Mouse (Mus musculus) hindbrain, embryonic 13.5 days (tissue): ENCODE results near the gene Aldh16a1. TPM values are rescaled to one million over a fixed set of nuclear protein-coding genes. Genes with fewer than 3 reads are reported as not detected.

Source experiments
- ATAC-seq: fragments of 200-750 bp; cut with Nextera tagmentation; 2 replicates; pipeline ENCODE4 v1.8.0; 2017; ENCODE audit warnings: moderate TSS enrichment; ENCODE audit not compliant: low FRiP score
- H3K27ac ChIP-seq: fragments of 300-500 bp; sonication (generic); 2 replicates; pipeline ENCODE4 v1.5.1; 2015; ENCODE audit warnings: inconsistent platforms, mild to moderate bottlenecking, moderate library complexity
- H3K27me3 ChIP-seq: fragments of 300-500 bp; sonication (generic); 2 replicates; pipeline ENCODE4 v1.6.1; 2015; ENCODE audit warnings: mild to moderate bottlenecking, inconsistent platforms
- H3K36me3 ChIP-seq: fragments of 300-500 bp; sonication (generic); 2 replicates; pipeline ENCODE4 v1.6.1; 2015; ENCODE audit warnings: mild to moderate bottlenecking, inconsistent platforms
- H3K4me1 ChIP-seq: fragments of 300-500 bp; sonication (generic); replicated peaks from 2 replicates; pipeline ENCODE4 v1.6.1; 2015; ENCODE audit warnings: inconsistent platforms
- H3K4me2 ChIP-seq: fragments of 300-500 bp; sonication (generic); 2 replicates; pipeline ENCODE4 v1.6.1; 2015; ENCODE audit warnings: inconsistent platforms, mild to moderate bottlenecking, moderate library complexity
- H3K4me3 ChIP-seq: fragments of 300-500 bp; sonication (generic); 2 replicates; pipeline ENCODE4 v1.5.1; 2015; ENCODE audit warnings: mild to moderate bottlenecking, inconsistent platforms
- H3K9ac ChIP-seq: fragments of 300-500 bp; sonication (generic); 2 replicates; pipeline ENCODE4 v1.6.1; 2015; ENCODE audit warnings: mild to moderate bottlenecking, inconsistent platforms
- H3K9me3 ChIP-seq: fragments of 300-500 bp; sonication (generic); 2 replicates; pipeline ENCODE4 v1.6.1; 2016; ENCODE audit warnings: inconsistent platforms
- WGBS: fragments of 180-500 bp; shearing (Covaris S2); methylation state at CpG from one replicate; pipeline ENCODE4 v1.1.7; 2015; 5-methylcytosine and 5-hydroxymethylcytosine counted together
- polyA plus RNA-seq: library from polyadenylated mRNA; unstranded; fragments of >200 nt; fragmentation: Nextera tagmentation; extraction: Ambion mirVana; gene quantifications from 2 replicates; pipeline ENCODE4 v1.2.1, GENCODE M21; 2015

The Aldh16a1 gene
- polyA plus RNA-seq, 1 experiment from 2014 or later = 24.5 TPM

DNA sequence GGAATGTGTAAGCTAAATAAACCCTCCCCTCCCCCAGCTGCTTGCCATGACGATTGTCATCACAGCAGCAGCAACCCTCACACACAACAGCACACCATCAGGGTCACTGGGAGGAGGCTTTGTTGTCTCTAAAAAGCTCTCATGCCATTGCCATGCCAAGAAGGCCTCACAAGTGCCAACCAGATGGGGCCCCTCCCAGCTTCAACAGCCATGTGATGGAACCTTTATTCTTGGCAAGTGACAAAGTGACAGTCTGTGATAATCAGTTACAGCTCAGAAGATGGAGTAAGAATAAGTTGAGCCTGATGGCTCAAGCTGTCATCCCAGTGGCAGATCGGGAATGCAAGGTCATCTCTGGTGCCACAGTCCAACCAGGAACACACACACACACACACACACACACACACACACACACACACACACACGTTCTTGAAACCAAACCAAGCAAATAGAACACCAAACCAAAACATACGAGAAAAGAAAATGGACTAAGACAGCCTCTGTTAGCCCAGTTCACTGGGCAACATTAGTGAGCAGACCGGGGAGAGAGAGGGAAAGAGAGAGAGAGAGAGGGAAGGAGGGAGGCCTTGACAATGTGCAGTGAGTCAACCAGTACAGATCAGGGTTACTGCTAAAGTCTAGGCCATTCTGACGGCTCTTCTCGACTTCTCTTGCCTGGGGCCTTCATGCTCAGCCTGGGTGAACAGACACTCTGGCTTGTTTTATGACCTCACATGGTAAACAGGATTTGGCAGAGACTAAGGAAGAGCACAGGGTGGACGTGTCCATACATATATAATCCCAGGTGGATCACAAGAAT, 14.3 kb downstream of the Aldh16a1 start:
- WGBS = 83% methylated on average over 8 of the region's 8 CpGs
- ATAC-seq = no peak
- Histone ChIP-seq H3K27ac (no peak overlapping the region), H3K4me3 (no peak overlapping the region), H3K9me3 (no peaks in the 10 kb centered on the region), H3K36me3 (peaks cover 27% of the 10 kb centered on the region), H3K4me1 (peaks cover 12% of the 10 kb centered on the region), H3K27me3 (peaks cover 25% of the 10 kb centered on the region), H3K4me2 (no peak overlapping the region), H3K9ac (no peak overlapping the region)

DNA sequence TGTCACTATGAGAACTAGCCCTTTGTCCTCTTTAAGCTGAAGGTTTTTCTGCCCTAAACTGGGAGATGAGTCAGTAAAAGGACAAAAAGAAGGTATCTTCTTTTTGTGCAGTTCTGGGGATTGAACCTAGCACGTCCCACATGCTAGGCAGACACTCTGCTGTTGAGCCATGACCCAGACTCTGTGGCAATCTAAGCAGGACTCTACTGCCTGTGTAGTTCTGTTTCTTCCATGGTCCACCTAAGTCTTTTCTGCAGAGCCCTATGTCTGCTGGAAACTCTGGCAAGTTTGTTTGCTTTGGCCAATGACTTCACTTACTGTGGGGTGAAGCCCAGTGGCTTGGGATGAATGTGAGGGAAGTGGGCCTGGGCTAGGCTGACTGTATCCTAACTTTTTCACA, 16.0 kb downstream of the Aldh16a1 start:
- Histone ChIP-seq H3K9me3 (no peaks in the 10 kb centered on the region), H3K27ac (no peak overlapping the region), H3K4me2 (no peak overlapping the region), H3K27me3 (peaks cover 35% of the 10 kb centered on the region), H3K9ac (no peak overlapping the region), H3K4me3 (no peak overlapping the region), H3K4me1 (peaks cover 12% of the 10 kb centered on the region), H3K36me3 (peaks cover 10% of the 10 kb centered on the region)
- ATAC-seq = no peak
- 84% methylated on average over 1 of the region's 1 CpGs for WGBS

DNA sequence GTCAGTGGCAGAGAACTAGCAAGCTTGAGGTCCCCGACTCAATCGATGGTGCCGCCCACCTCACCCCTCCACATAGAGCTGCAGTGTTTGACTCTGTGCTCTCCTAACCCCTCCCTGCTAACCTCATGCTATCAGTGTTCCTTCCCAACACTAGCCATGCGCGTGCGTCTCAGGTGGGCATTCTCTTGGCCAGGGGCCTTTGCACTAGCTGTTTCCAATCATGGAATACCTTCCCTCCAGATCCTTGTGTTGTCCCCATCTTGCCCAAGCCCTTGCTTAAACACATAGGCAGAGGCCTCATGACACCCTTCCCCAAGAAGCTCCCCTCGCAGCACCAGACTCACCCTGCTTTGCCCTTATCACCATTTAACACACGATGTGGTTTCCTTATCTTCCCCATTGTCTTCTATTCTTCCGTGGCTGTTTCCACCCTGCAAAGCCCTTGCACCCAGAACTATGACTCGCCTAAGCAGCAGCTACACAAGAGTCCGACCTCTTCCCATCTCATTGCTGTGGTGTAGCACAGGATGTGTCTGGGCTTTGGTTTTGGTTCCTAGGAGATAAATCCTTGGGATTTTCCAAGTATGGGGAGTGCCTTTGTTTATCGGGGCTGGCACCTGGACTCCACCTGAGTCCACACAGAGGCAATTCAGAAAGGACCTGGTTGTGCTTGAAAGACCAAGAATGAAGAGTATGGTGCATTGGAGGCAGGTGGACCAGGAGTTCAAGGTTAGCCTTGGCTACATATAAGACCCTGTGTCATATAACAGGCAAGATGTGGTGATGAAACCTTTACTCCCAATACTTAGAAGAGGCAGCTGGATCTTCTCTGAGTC, 17.0 kb downstream of the Aldh16a1 start:
- Histone ChIP-seq H3K27ac (no peak overlapping the region), H3K9ac (no peak overlapping the region), H3K9me3 (no peaks in the 10 kb centered on the region), H3K36me3 (0 out of 2 replicates have a peak, but pooled peaks cover under 1% of the 10 kb centered on the region), H3K27me3 (peaks cover 35% of the 10 kb centered on the region), H3K4me1 (peaks cover 12% of the 10 kb centered on the region), H3K4me3 (no peak overlapping the region), H3K4me2 (no peak overlapping the region)
- no peak for ATAC-seq
- 89% methylated on average over 12 of the region's 12 CpGs for WGBS

DNA sequence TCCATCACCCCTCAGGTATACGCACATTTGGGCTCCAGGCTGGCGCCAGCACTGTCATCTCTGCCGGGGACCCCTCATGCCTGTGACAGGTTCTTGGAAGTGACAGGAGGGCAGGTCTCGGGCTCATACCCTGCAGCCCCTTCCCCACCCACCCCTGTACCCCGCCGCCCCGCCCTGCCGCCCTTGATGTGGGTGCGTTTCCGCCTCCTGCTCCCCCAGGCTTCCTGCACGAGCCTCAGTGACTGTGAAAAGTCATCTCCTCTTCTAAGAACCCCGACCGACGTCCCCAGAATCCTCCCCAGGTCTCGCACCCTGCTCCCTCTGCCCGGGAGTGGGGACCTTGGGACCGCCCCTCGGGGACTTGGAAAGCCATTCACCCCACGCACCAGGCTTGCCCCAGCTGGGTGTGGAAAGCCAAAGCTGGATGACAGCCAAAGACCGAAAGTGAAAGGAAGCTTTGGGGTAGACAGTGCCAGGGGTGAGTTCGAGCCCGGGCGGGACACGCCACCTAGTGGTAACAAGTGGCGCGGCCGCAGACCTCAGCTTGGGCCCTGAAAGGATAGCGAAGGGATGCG, 18.3 kb downstream of the Aldh16a1 start, which contains the start of the genes Gm45713 and Flt3l:
Gene Gm45713, minus strand, starts transcription at position 239 of the 575 bp plus-strand sequence.
Gene Flt3l, minus strand, starts transcription at position 440 of the 575 bp plus-strand sequence.
- Histone ChIP-seq H3K4me2 (peak within 1 kb of the TSS; percentile 58), H3K36me3 (no peaks in the 10 kb centered on the region), H3K4me3 (peak within 1 kb of the TSS; percentile 39), H3K9me3 (no peaks in the 10 kb centered on the region), H3K27ac (no peak within 1 kb of the TSS), H3K9ac (peak within 1 kb of the TSS; percentile 62), H3K4me1 (peaks cover 12% of the 10 kb centered on the region), H3K27me3 (peaks cover 35% of the 10 kb centered on the region)
- peak; percentile 78 for ATAC-seq
- WGBS = 3% methylated on average over 28 of the region's 29 CpGs

DNA sequence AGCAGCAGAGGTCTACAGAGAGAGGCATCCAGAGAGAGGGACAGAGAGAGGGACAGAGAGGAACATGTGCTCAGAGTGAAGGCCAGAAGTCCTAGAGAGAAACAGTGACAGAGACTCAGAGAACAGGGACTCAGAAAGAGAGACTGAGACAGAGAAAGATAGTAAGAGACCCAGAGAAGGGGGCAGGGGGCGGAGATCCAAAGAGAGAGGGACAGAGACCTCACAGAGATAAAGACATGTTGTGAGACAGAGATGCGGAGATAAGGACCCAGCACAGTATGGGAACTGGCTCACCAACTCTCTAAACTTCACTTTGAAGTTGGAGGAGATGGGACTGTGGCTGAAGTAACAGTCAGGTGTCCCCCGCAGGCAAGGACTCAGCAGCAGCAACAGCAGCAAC, 19.0 kb downstream of the Aldh16a1 start:
- Histone ChIP-seq H3K4me1 (peaks cover 12% of the 10 kb centered on the region), H3K9me3 (no peaks in the 10 kb centered on the region), H3K9ac (peak overlapping the region; percentile 62; the same call in 1 of the 2 replicates), H3K27ac (no peak overlapping the region), H3K36me3 (no peaks in the 10 kb centered on the region), H3K4me2 (peak overlapping the region; percentile 58; the same call in 1 of the 2 replicates), H3K4me3 (peak overlapping the region; percentile 39; the same call in 1 of the 2 replicates), H3K27me3 (peaks cover 35% of the 10 kb centered on the region)
- no peak for ATAC-seq
- WGBS = 76% methylated on average over 3 of the region's 3 CpGs

DNA sequence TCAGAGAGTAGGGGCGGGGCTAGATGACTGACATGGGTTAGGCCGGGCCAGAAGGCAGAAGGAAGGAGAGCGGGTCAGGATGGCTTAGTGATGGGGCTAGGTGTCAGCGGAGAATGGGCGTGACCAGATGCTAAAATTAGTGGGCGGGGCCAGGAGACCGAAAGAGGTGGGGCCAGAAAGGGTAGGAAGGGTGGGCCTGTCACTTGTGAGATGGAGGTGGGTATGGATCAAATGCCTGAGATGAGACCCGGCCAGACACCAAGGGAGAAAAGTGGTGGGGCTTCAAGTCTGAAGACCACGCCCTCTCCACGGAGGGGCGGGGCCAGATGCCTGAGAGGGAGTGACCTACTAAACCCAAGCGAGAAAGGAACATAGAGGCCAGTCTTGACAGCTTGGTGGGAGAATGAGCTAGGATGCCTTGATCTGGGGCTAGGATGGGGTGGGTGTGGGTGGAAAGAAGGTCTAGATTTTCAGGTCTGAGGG, 19.8 kb downstream of the Aldh16a1 start:
- Histone ChIP-seq H3K36me3 (no peaks in the 10 kb centered on the region), H3K4me1 (peaks cover 18% of the 10 kb centered on the region), H3K27me3 (peaks cover 35% of the 10 kb centered on the region), H3K4me3 (no peak overlapping the region), H3K9ac (no peak overlapping the region), H3K27ac (no peak overlapping the region), H3K9me3 (no peaks in the 10 kb centered on the region), H3K4me2 (no peak overlapping the region)
- WGBS = 10% methylated on average over 12 of the region's 12 CpGs
- no peak for ATAC-seq

DNA sequence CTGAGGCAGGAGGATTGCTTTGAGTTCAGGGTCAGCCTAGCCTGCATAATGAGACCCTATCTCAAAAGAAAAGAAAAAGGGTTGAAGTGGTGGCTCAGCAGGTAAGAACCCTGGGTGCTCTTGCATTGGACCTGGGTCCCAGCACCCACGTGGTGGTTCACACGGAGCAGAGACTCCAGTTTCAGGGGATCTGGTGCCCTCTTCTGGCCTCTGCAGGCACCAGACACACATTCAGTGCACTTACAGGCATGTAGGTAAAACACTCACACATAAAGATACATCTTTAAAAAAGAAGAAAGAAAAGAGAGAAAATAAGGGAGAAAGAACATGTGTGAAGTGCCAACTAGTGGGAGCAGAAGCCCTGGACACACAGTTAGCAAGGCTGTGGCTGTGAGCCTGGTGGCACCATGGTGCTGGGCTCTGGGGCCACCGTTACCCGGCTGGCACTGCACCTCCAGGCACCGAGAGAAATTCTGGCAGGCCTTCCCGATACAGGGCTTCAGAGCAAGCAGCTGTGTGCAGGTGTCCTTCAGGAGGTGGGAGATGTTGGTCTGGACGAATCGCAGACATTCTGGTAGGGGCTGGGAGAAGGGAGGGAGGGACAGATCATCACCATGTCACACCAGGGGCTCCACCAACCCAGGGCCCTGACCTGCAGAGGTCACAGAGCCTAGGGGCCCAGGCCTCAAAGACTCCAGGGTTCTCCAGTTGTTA, 20.8 kb downstream of the Aldh16a1 start:
- Histone ChIP-seq H3K4me2 (no peak overlapping the region), H3K4me1 (peaks cover 22% of the 10 kb centered on the region), H3K9ac (no peak overlapping the region), H3K9me3 (no peaks in the 10 kb centered on the region), H3K36me3 (no peaks in the 10 kb centered on the region), H3K27me3 (peaks cover 35% of the 10 kb centered on the region), H3K27ac (no peak overlapping the region), H3K4me3 (no peak overlapping the region)
- 81% methylated on average over 8 of the region's 8 CpGs for WGBS
- no peak for ATAC-seq

DNA sequence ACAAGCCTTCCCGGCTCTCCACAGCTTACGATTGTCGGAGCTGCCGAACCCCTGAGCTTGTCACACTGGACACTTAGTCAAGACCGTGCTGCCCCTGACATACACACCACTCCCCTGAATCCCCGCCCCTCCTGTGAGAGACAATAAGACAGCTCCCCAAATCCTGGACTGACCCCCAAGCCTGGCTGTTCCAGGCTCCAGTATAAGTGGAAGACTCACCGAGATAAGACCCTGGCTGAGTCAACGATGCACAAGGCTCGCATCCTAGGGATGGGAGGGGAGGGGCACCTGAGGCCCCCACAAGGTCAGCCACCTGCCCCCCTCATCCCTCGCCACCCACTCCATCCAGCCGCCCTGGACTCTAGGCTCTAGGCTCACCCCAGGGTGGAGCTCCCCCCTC, 22.5 kb downstream of the Aldh16a1 start:
- H3K4me3 ChIP-seq = no peak overlapping the region
- H3K9ac ChIP-seq = no peak overlapping the region
- H3K9me3 ChIP-seq = no peaks in the 10 kb centered on the region
- H3K4me1 ChIP-seq = peaks cover 31% of the 10 kb centered on the region
- WGBS = 76% methylated on average over 11 of the region's 11 CpGs
- peaks cover 23% of the 10 kb centered on the region for H3K27me3 ChIP-seq
- no peak overlapping the region for H3K4me2 ChIP-seq
- H3K36me3 ChIP-seq = peaks cover 7% of the 10 kb centered on the region
- ATAC-seq = no peak
- no peak overlapping the region for H3K27ac ChIP-seq

DNA sequence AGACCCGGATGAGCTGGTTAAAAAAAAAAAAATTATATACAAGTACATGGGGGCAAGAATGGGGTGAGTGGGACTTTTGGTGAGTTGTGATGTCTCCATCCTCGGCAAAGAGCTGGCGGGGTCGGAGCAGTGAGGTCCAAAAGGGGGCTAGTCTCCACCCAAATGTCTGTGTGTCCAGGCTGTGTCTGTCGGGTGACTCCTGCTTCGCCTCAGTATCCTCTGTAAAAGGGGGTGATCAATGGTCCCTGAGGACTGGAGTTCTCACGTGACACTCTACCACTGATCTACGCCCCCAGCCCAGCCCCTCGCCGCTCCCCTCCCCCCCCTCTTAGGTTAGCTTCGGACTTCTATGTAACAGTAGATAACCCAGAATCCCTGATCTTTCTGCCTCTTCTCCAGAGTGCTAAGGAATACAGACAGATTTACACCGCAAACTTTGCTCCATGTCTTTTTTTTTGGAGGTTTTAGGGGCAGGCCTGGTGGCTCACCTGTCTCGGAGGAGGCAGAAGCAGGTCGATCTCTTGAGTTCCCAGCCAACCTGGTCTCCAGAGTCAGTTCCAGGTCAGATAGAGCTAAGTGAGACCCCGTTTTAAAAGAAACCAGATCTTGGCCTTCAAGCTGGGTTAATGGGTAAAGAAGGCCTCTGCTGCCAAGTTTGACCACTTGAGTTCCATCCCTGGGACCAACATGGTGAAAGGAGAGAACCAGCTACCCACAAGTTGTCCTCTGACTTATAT, 24.4 kb downstream of the Aldh16a1 start:
- Histone ChIP-seq H3K4me3 (peak overlapping the region; percentile 92), H3K4me1 (peaks cover 36% of the 10 kb centered on the region), H3K4me2 (peak overlapping the region; percentile 61), H3K27ac (peak overlapping the region; percentile 95), H3K36me3 (peaks cover 26% of the 10 kb centered on the region), H3K27me3 (peaks cover 9% of the 10 kb centered on the region; the same call in 1 of the 2 replicates), H3K9ac (peak overlapping the region; percentile 68), H3K9me3 (no peaks in the 10 kb centered on the region)
- WGBS = 52% methylated on average over 15 of the region's 15 CpGs
- no peak for ATAC-seq

DNA sequence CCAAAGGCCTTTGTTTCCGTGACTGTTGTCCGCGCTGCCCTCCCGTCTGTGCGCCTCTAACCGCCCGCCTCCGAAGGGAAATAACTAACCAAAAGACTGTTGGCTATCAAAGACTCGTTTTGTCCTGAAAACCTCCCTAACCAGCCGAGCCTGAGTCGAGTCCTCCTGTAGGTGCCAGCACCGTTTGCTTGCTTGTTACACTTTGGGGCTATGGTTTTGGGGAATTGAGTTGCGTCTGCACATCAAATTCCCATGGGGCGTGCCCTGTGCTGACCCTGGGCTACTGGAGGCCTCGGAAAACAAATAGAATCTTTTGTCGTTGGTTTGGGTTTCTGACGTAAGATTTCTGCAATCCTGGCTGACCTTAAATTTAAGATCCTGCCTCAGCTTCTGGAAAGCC, 25.1 kb downstream of the Aldh16a1 start:
- peak overlapping the region; percentile 68 for H3K9ac ChIP-seq
- H3K27me3 ChIP-seq = 0 out of 2 replicates have a peak, but pooled peaks cover 2% of the 10 kb centered on the region
- H3K9me3 ChIP-seq = no peaks in the 10 kb centered on the region
- no peak for ATAC-seq
- WGBS = under 1% methylated on average over 17 of the region's 17 CpGs
- H3K4me1 ChIP-seq = peaks cover 41% of the 10 kb centered on the region
- peak overlapping the region; percentile 95 for H3K27ac ChIP-seq
- peaks cover 27% of the 10 kb centered on the region for H3K36me3 ChIP-seq
- H3K4me3 ChIP-seq = peak overlapping the region; percentile 92
- H3K4me2 ChIP-seq = peak overlapping the region; percentile 61
